Mouse (Mus musculus) mammary gland, adult 2 months (tissue): Measurements from ENCODE around the gene Mbnl1. TPM values are rescaled to one million over a fixed set of nuclear protein-coding genes. Genes with fewer than 3 reads are reported as not detected.

Source experiments
- polyA plus RNA-seq: library from polyadenylated mRNA; depleted of rRNA; stranded (reverse); fragments of >200 nt; gene quantifications from 2 replicates; pipeline ENCODE4 v1.2.3, GENCODE M21; 2012; ENCODE audit warnings: low replicate concordance; rRNA removed

The Mbnl1 gene
- polyA plus RNA-seq = 147 and 177 TPM in 2 replicates

DNA sequence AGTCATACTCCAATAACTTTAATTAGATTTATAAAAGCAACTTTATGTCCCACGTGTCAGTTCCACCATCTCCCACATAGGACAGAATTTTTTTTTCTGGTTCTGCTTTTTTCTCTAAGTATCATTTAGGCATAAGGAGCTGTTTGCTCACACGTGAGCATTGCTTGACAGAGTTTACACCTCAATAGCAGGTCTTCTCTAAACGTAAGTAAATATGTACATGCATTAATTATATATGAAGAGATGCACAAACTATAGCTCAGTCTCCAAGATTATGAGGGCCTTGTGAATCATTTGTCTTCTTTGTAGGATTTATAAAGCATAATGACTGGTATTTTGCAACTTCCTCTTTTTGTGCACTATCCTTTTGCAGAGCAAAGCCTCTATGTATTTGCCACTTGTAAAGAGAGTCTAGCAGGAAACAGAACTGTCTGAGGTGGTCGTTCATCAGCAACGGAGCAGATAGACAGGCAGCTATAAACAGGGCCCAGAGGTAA is at the start of gene Mbnl1:
Gene Mbnl1 (plus strand): TSS at position 150 of the 497 bp plus-strand sequence.

